Mouse (Mus musculus) liver, postnatal 0 days (tissue): ENCODE measurements at regions not wholly inside any gene's neighbourhood (a gene's known extent, or its start where the extent isn't known, plus 50 kb on each side); places are given as distances from the start of the nearest gene placed in this dataset.

Source experiments
- CTCF ChIP-seq: sonication (generic); IDR thresholded peaks from 2 replicates; pipeline ENCODE4 v1.5.1; 2016; ENCODE audit warnings: antibody characterized with exemption, low read depth
- EP300 ChIP-seq: IDR thresholded peaks from 2 replicates; pipeline ENCODE4 v1.6.1; 2016; ENCODE audit warnings: antibody characterized with exemption, low read depth, mild to moderate bottlenecking

DNA sequence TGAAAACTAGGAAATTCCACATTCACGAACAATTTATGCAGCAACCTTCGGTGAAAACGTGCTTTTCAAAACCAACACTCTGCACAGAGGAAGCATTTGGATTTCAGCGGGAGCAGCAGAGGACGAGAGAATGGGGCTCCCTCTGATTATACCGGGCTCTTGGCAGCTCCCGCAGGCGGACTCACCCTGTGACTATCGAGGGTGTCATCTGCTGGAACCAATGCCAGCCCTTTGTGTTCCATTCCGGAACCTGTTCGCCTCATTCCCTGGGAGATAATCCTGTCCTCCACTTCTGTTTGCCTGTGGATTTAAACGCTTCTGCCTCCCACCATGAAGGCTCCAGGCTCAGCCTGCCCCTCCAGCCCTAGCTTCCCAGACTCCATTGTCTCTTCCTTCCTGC, 77.1 kb downstream of the Utp18 start:
- TF ChIP-seq CTCF, result no peak
- TF ChIP-seq EP300, result no peak
